Mouse (Mus musculus): ENCODE measurements at regions not wholly inside any gene's neighbourhood (a gene's known extent, or its start where the extent isn't known, plus 50 kb on each side); places are given as distances from the start of the nearest gene placed in this dataset.
A peak's percentile ranks its signal among the peaks of the same experiment; 100 is the strongest.

- DNase-seq (ENCODE audit: low spot score in 2 of 2): peak in 1 of 2 experiments; percentile 33
These were observed 111.0 kb downstream of the Cxcl12 start for GRCm38 (mm10) chr6:117279297-117279696.

GRCm38 (mm10) chr6:117279786-117280411 is 111.6 kb downstream of the Cxcl12 start:
- DNase-seq (ENCODE audit: low spot score in 2 of 2): peak in 1 of 2 experiments; percentile 10

GRCm38 (mm10) chr6:117280911-117281310 is 112.6 kb downstream of the Cxcl12 start:
- DNase-seq (ENCODE audit: low spot score in 2 of 2): peak in 1 of 2 experiments; percentile 0

GRCm38 (mm10) chr6:117283616-117284015 is 115.3 kb downstream of the Cxcl12 start:
- DNase-seq (ENCODE audit: low spot score in 2 of 2): no peak

- DNase-seq (ENCODE audit: low spot score in 2 of 2): no peak
These were observed 116.2 kb downstream of the Cxcl12 start for GRCm38 (mm10) chr6:117284376-117285106.

- no peak for DNase-seq (ENCODE audit: low spot score in 2 of 2)
These were observed 119.1 kb downstream of the Cxcl12 start for GRCm38 (mm10) chr6:117287396-117287795.

- DNase-seq (ENCODE audit: low spot score in 2 of 2): no peak
These were observed 125.6 kb downstream of the Cxcl12 start for GRCm38 (mm10) chr6:117293780-117294465.

- no peak for DNase-seq (ENCODE audit: low spot score in 2 of 2)
These were observed 129.6 kb downstream of the Cxcl12 start for GRCm38 (mm10) chr6:117297918-117298317.

- DNase-seq (ENCODE audit: low spot score in 2 of 2): no peak
These were observed 131.4 kb downstream of the Cxcl12 start for GRCm38 (mm10) chr6:117299503-117300288.

- DNase-seq (ENCODE audit: low spot score in 2 of 2): no peak
These were observed 135.0 kb downstream of the Cxcl12 start for GRCm38 (mm10) chr6:117303361-117303760.

- DNase-seq (ENCODE audit: low spot score in 2 of 2): no peak
These were observed 137.5 kb downstream of the Cxcl12 start for GRCm38 (mm10) chr6:117305736-117306250.

- no peak for DNase-seq (ENCODE audit: low spot score in 2 of 2)
These were observed 140.3 kb downstream of the Cxcl12 start for GRCm38 (mm10) chr6:117308636-117309035.

GRCm38 (mm10) chr6:117312891-117313781 is 144.8 kb downstream of the Cxcl12 start:
- DNase-seq (ENCODE audit: low spot score in 2 of 2): peak in 1 of 2 experiments; percentile 38

- DNase-seq (ENCODE audit: low spot score in 2 of 2): no peak
These were observed 145.7 kb downstream of the Cxcl12 start for GRCm38 (mm10) chr6:117313944-117314566.

- no peak for DNase-seq (ENCODE audit: low spot score in 2 of 2)
These were observed 155.0 kb downstream of the Cxcl12 start for GRCm38 (mm10) chr6:117323301-117323700.

GRCm38 (mm10) chr6:117323850-117324249 is 155.5 kb downstream of the Cxcl12 start:
- DNase-seq (ENCODE audit: low spot score in 2 of 2): no peak

- DNase-seq (ENCODE audit: low spot score in 2 of 2): no peak
These were observed 158.8 kb downstream of the Cxcl12 start for GRCm38 (mm10) chr6:117326835-117327775.

GRCm38 (mm10) chr6:117329164-117329939 is 161.0 kb downstream of the Cxcl12 start:
- no peak for DNase-seq (ENCODE audit: low spot score in 2 of 2)

Data from left cerebral cortex, adult 9 months (tissue).